In genomic region chr14:27338034-27338708, GRCm38 (mm10) we compare ENCODE assay signal across 8 mouse cellular contexts.
DNase-seq lines count a peak whose midpoint lies in the region; ATAC-seq and TF ChIP-seq lines count a peak whose summit lies in the region.

No protein-coding gene starts in this region.

- no peaks in the 10 kb centered on the region for H3K9me3 ChIP-seq in forebrain, embryonic 14.5 days (replicated peaks; ENCODE audit: control insufficient read depth, low read length)
- H3K9me3 ChIP-seq in forebrain, embryonic 16.5 days (ENCODE audit: control insufficient read depth, low read length): no peaks in the 10 kb centered on the region
- no peaks in the 10 kb centered on the region for H3K9me3 ChIP-seq in megakaryocyte, embryonic 14.5 days
- H3K9me3 ChIP-seq in hindbrain, postnatal 0 days (ENCODE audit: low read length): no peaks in the 10 kb centered on the region

- no peak for ATAC-seq in forebrain, embryonic 14.5 days
- ATAC-seq in forebrain, embryonic 16.5 days: no peak
- ATAC-seq in megakaryocyte, adult 5-6 weeks (ENCODE audit: poor library complexity, severe bottlenecking): no peak
- no peak for ATAC-seq in hindbrain, postnatal 0 days

- DNase-seq in forebrain, embryonic 14.5 days (ENCODE audit: low spot score): peak; percentile 81
- DNase-seq in c-Kit-positive CD71-negative TER-119-negative erythroid progenitor cells, embryonic 14.5 days (ENCODE audit: low read depth): peak; percentile 60
- peak; percentile 86 for DNase-seq in hindbrain, postnatal 0 days (ENCODE audit: low spot score)
- peak; percentile 14 for DNase-seq in retina, postnatal 7 days (ENCODE audit: low read depth, low spot score)
- no peak for DNase-seq in urinary bladder, adult 18-20 months (ENCODE audit: low spot score in 2 of 2)

- no peak overlapping the region for H3K9ac ChIP-seq in forebrain, embryonic 14.5 days (ENCODE audit: low read length)
- H3K9ac ChIP-seq in forebrain, embryonic 16.5 days (replicated peaks; ENCODE audit: low read depth, low read length): no peak overlapping the region
- no peak overlapping the region for H3K9ac ChIP-seq in hindbrain, postnatal 0 days (replicated peaks; ENCODE audit: low read length)

- no peaks in the 10 kb centered on the region for H3K36me3 ChIP-seq in forebrain, embryonic 14.5 days (ENCODE audit: control insufficient read depth, insufficient read depth, low read length)
- no peaks in the 10 kb centered on the region for H3K36me3 ChIP-seq in forebrain, embryonic 16.5 days (ENCODE audit: control insufficient read depth, insufficient read depth)
- peaks cover 26% of the 10 kb centered on the region for H3K36me3 ChIP-seq in megakaryocyte, embryonic 14.5 days (replicated peaks; ENCODE audit: low read length)
- H3K36me3 ChIP-seq in hindbrain, postnatal 0 days (ENCODE audit: insufficient read depth, low read length): no peaks in the 10 kb centered on the region

- TF ChIP-seq CTCF in hindbrain, postnatal 0 days (IDR thresholded peaks at IDR 0.05; ENCODE audit: low read depth): peak; percentile 66

- peaks cover 14% of the 10 kb centered on the region for H3K27me3 ChIP-seq in forebrain, embryonic 14.5 days (replicated peaks; ENCODE audit: control insufficient read depth, insufficient read depth, low read length)
- peaks cover 14% of the 10 kb centered on the region for H3K27me3 ChIP-seq in forebrain, embryonic 16.5 days (replicated peaks; ENCODE audit: control insufficient read depth, insufficient read depth, low read length)
- no peaks in the 10 kb centered on the region for H3K27me3 ChIP-seq in megakaryocyte, embryonic 14.5 days (replicated peaks)
- no peaks in the 10 kb centered on the region for H3K27me3 ChIP-seq in hindbrain, postnatal 0 days (ENCODE audit: insufficient read depth, low read length)

- WGBS in forebrain, embryonic 14.5 days: 41% methylated on average over 12 of the region's 12 CpGs
- 38% methylated on average over 12 of the region's 12 CpGs for WGBS in forebrain, embryonic 16.5 days
- WGBS in hindbrain, postnatal 0 days: 40% methylated on average over 12 of the region's 12 CpGs

- H3K4me2 ChIP-seq in forebrain, embryonic 14.5 days (ENCODE audit: low read length): no peak overlapping the region
- no peak overlapping the region for H3K4me2 ChIP-seq in forebrain, embryonic 16.5 days (ENCODE audit: low read length)
- H3K4me2 ChIP-seq in hindbrain, postnatal 0 days (ENCODE audit: low read depth, low read length): peak overlapping the region; percentile 93

- H3K4me3 ChIP-seq in forebrain, embryonic 14.5 days (ENCODE audit: low read depth, low read length): no peak overlapping the region
- H3K4me3 ChIP-seq in forebrain, embryonic 16.5 days (replicated peaks; ENCODE audit: low read length): no peak overlapping the region
- peak overlapping the region; percentile 100 for H3K4me3 ChIP-seq in megakaryocyte, embryonic 14.5 days (replicated peaks)
- H3K4me3 ChIP-seq in hindbrain, postnatal 0 days (ENCODE audit: low read length): no peak overlapping the region

- peaks cover 9% of the 10 kb centered on the region; the same call in 1 of the 2 replicates for H3K4me1 ChIP-seq in forebrain, embryonic 14.5 days (ENCODE audit: control insufficient read depth, insufficient read depth, low read length)
- peaks cover 16% of the 10 kb centered on the region for H3K4me1 ChIP-seq in forebrain, embryonic 16.5 days (replicated peaks; ENCODE audit: control insufficient read depth, insufficient read depth, low read length)
- peaks cover 73% of the 10 kb centered on the region for H3K4me1 ChIP-seq in megakaryocyte, embryonic 14.5 days
- no peaks in the 10 kb centered on the region for H3K4me1 ChIP-seq in hindbrain, postnatal 0 days (ENCODE audit: insufficient read depth, low read length)

- no peak overlapping the region for H3K27ac ChIP-seq in forebrain, embryonic 14.5 days (ENCODE audit: low read depth, low read length)
- H3K27ac ChIP-seq in forebrain, embryonic 16.5 days (ENCODE audit: low read length): no peak overlapping the region
- no peak overlapping the region for H3K27ac ChIP-seq in hindbrain, postnatal 0 days

Comparison
In these comparisons a context has a peak if more than half of its experiments do, and no peak if none do; other contexts are left out.
1. DNase-seq: peak in forebrain, embryonic 14.5 days (single experiment), c-Kit-positive CD71-negative TER-119-negative erythroid progenitor cells, embryonic 14.5 days (single experiment), hindbrain, postnatal 0 days (single experiment) and retina, postnatal 7 days (single experiment); none in urinary bladder, adult 18-20 months (0 of 2).